Mouse (Mus musculus) lung, postnatal 0 days (tissue): ENCODE results near the gene Cacng8. TPM values are rescaled to one million over a fixed set of nuclear protein-coding genes. Genes with fewer than 3 reads are reported as not detected.
"Not testable (repeated sequence)": the region's sequence is repeated elsewhere in the genome, so short reads cannot be mapped to it uniquely, and the experiment has no call there.

ENCODE experiments used
- ATAC-seq: fragments of 200-750 bp; cut with Nextera tagmentation; 2 replicates; pipeline ENCODE4 v1.8.0; 2017; ENCODE audit warnings: moderate library complexity
- DNase-seq: peaks from one replicate; pipeline ENCODE4 v3.0.0-alpha.2; 2016; ENCODE audit warnings: low spot score
- H3K27ac ChIP-seq: fragments of 300-500 bp; sonication (generic); 2 replicates; pipeline ENCODE4 v1.5.1; 2014; ENCODE audit warnings: antibody characterized with exemption, mild to moderate bottlenecking, low read length, mixed read lengths
- H3K27me3 ChIP-seq: fragments of 300-500 bp; sonication (generic); replicated peaks from 2 replicates; pipeline ENCODE4 v1.6.1; 2014; ENCODE audit warnings: low read length, mixed read lengths; ENCODE audit not compliant: insufficient read depth
- H3K36me3 ChIP-seq: fragments of 300-500 bp; sonication (generic); 2 replicates; pipeline ENCODE4 v1.6.1; 2014; ENCODE audit warnings: low read length, mixed read lengths; ENCODE audit not compliant: insufficient read depth
- H3K4me1 ChIP-seq: fragments of 300-500 bp; sonication (generic); 2 replicates; pipeline ENCODE4 v1.6.1; 2014; ENCODE audit warnings: antibody characterized with exemption, low read depth, low read length, mixed read lengths; ENCODE audit not compliant: insufficient read depth
- H3K4me2 ChIP-seq: fragments of 300-500 bp; sonication (generic); replicated peaks from 2 replicates; pipeline ENCODE4 v1.6.1; 2014; ENCODE audit warnings: low read depth, mild to moderate bottlenecking, low read length, moderate library complexity, mixed read lengths
- H3K4me3 ChIP-seq: fragments of 300-500 bp; sonication (generic); 2 replicates; pipeline ENCODE4 v1.5.1; 2014; ENCODE audit warnings: low read depth, low read length
- H3K9ac ChIP-seq: fragments of 300-500 bp; sonication (generic); replicated peaks from 2 replicates; pipeline ENCODE4 v1.6.1; 2014; ENCODE audit warnings: low read depth, mild to moderate bottlenecking
- H3K9me3 ChIP-seq: fragments of 300-500 bp; sonication (generic); 2 replicates; pipeline ENCODE4 v1.6.1; 2016; ENCODE audit warnings: low read length, mixed read lengths
- CTCF ChIP-seq: IDR thresholded peaks from 2 replicates; pipeline ENCODE4 v1.5.1; 2016; ENCODE audit warnings: antibody characterized with exemption, mild to moderate bottlenecking
- EP300 ChIP-seq: IDR thresholded peaks from 2 replicates; pipeline ENCODE4 v1.6.1; 2016; ENCODE audit warnings: antibody characterized with exemption, mild to moderate bottlenecking, control low read depth
- WGBS: fragments of 180-500 bp; shearing (Covaris S2); extraction: QIAGEN DNeasy Blood & Tissue Kit; methylation state at CpG from one replicate; pipeline ENCODE4 v1.1.7; 2014; 5-methylcytosine and 5-hydroxymethylcytosine counted together
- polyA plus RNA-seq: library from polyadenylated mRNA; unstranded; fragments of >200 nt; fragmentation: Nextera tagmentation; extraction: Ambion mirVana; gene quantifications from 2 replicates; pipeline ENCODE4 v1.2.1, GENCODE M21; 2015

The Cacng8 gene
- polyA plus RNA-seq, 1 experiment from 2014 or later, result 0.13 TPM

GRCm38 (mm10) chr7:3391809-3392208, 1.3 kb downstream of the Cacng8 start:
- ATAC-seq, result no peak
- Histone ChIP-seq H3K27me3 (no peaks in the 10 kb centered on the region), H3K36me3 (no peaks in the 10 kb centered on the region), H3K27ac (no peak overlapping the region), H3K9ac (no peak overlapping the region), H3K4me1 (no peaks in the 10 kb centered on the region), H3K4me2 (no peak overlapping the region), H3K9me3 (no peaks in the 10 kb centered on the region), H3K4me3 (no peak overlapping the region)
- TF ChIP-seq EP300, result no peak
- no peak for TF ChIP-seq CTCF
- DNase-seq, result no peak
- 20% methylated on average over 4 of the region's 4 CpGs for WGBS

- ATAC-seq, result no peak
- H3K36me3 ChIP-seq, result no peaks in the 10 kb centered on the region
- no peak overlapping the region for H3K4me3 ChIP-seq
- no peak for TF ChIP-seq EP300
- no peak for TF ChIP-seq CTCF
- H3K9ac ChIP-seq, result no peak overlapping the region
- WGBS, result 77% methylated on average over 9 of the region's 10 CpGs
- DNase-seq, result no peak
- no peak overlapping the region for H3K4me2 ChIP-seq
- no peaks in the 10 kb centered on the region for H3K4me1 ChIP-seq
- no peaks in the 10 kb centered on the region for H3K27me3 ChIP-seq
- H3K9me3 ChIP-seq, result no peaks in the 10 kb centered on the region
- H3K27ac ChIP-seq, result no peak overlapping the region
Measured at GRCm38 (mm10) chr7:3397355-3397754, 6.9 kb downstream of the Cacng8 start.

- no peak for ATAC-seq
Measured at GRCm38 (mm10) chr7:3397797-3398196, 7.3 kb downstream of the Cacng8 start.

GRCm38 (mm10) chr7:3398363-3398762, 7.9 kb downstream of the Cacng8 start:
- not testable (repeated sequence) for H3K4me2 ChIP-seq, DNase-seq, H3K36me3 ChIP-seq, H3K4me1 ChIP-seq, H3K27ac ChIP-seq, H3K9me3 ChIP-seq, H3K9ac ChIP-seq, H3K4me3 ChIP-seq, ATAC-seq, H3K27me3 ChIP-seq
- WGBS, result 86% methylated on average over 8 of the region's 8 CpGs

More at GRCm38 (mm10) chr7:3397797-3398196, 7.3 kb downstream of the Cacng8 start:
- Histone ChIP-seq H3K9ac (no peak overlapping the region), H3K27ac (no peak overlapping the region), H3K4me2 (no peak overlapping the region), H3K9me3 (no peaks in the 10 kb centered on the region), H3K4me1 (no peaks in the 10 kb centered on the region), H3K4me3 (no peak overlapping the region), H3K27me3 (no peaks in the 10 kb centered on the region), H3K36me3 (no peaks in the 10 kb centered on the region)
- no peak for TF ChIP-seq CTCF
- no peak for TF ChIP-seq EP300
- DNase-seq, result no peak
- 52% methylated on average over 7 of the region's 7 CpGs for WGBS

GRCm38 (mm10) chr7:3399937-3400336, 9.5 kb downstream of the Cacng8 start:
- no peak for TF ChIP-seq EP300
- TF ChIP-seq CTCF, result no peak
- ATAC-seq, result no peak
- no peaks in the 10 kb centered on the region for H3K36me3 ChIP-seq
- no peaks in the 10 kb centered on the region for H3K27me3 ChIP-seq
- H3K9ac ChIP-seq, result no peak overlapping the region
- DNase-seq, result no peak
- no peak overlapping the region for H3K4me3 ChIP-seq
- no peak overlapping the region for H3K4me2 ChIP-seq
- H3K27ac ChIP-seq, result no peak overlapping the region
- no peaks in the 10 kb centered on the region for H3K9me3 ChIP-seq
- no peaks in the 10 kb centered on the region for H3K4me1 ChIP-seq

- peaks cover 44% of the 10 kb centered on the region for H3K27me3 ChIP-seq
Measured at GRCm38 (mm10) chr7:3409729-3410520, 19.4 kb downstream of the Cacng8 start.

More at GRCm38 (mm10) chr7:3409729-3410520, 19.4 kb downstream of the Cacng8 start:
- TF ChIP-seq CTCF (no peak), EP300 (no peak)
- H3K4me2 ChIP-seq, result no peak overlapping the region
- no peaks in the 10 kb centered on the region for H3K9me3 ChIP-seq
- no peak overlapping the region for H3K4me3 ChIP-seq
- H3K27ac ChIP-seq, result no peak overlapping the region
- WGBS, result 47% methylated on average over 11 of the region's 11 CpGs
- no peak overlapping the region for H3K9ac ChIP-seq
- no peaks in the 10 kb centered on the region for H3K4me1 ChIP-seq
- DNase-seq (no peak), ATAC-seq (no peak)
- H3K36me3 ChIP-seq, result no peaks in the 10 kb centered on the region
